In genomic region chr6:115481018-115481354, GRCm38 (mm10) we compare ENCODE assay signal across 13 mouse cellular contexts.
DNase-seq lines count a peak whose midpoint lies in the region; ATAC-seq and TF ChIP-seq lines count a peak whose summit lies in the region.
"Had no signal": no experiment of that assay in that cellular context is flagged by ENCODE, and none has a peak within 500 bp of the region (broad histone marks: within the 10 kb centered on the region; RNA-seq: fewer than 3 reads in every experiment).

No protein-coding gene starts in this region.

- TF ChIP-seq EP300 in heart, adult 2 months (IDR thresholded peaks at IDR 0.05; ENCODE audit: insufficient read depth, low read depth, low read length), result no peak

- no peak for TF ChIP-seq CTCF in heart, adult 2 months (IDR thresholded peaks at IDR 0.05)
- TF ChIP-seq CTCF in lung, embryonic 14.5 days (IDR thresholded peaks at IDR 0.05; ENCODE audit: low read depth), result no peak
- TF ChIP-seq CTCF in small intestine, adult 2 months (IDR thresholded peaks at IDR 0.05; ENCODE audit: extremely low read depth, insufficient read length, insufficient replicate concordance, low read depth, low read length), result no peak

- no peak overlapping the region for H3K4me2 ChIP-seq in lung, embryonic 14.5 days
- no peak overlapping the region for H3K4me2 ChIP-seq in liver, embryonic 12.5 days
- H3K4me2 ChIP-seq: limb, embryonic 13.5 days had no signal

- peaks cover 28% of the 10 kb centered on the region for H3K36me3 ChIP-seq in heart, adult 2 months (ENCODE audit: control insufficient read depth, insufficient read depth, low read length)
- no peaks in the 10 kb centered on the region for H3K36me3 ChIP-seq in lung, embryonic 14.5 days (ENCODE audit: insufficient read depth)
- H3K36me3 ChIP-seq in liver, embryonic 12.5 days, result no peaks in the 10 kb centered on the region
- H3K36me3 ChIP-seq in small intestine, adult 2 months (ENCODE audit: control insufficient read depth, insufficient read depth, low read length), result no peaks in the 10 kb centered on the region; the same call in 1 of the 2 replicates
- H3K36me3 ChIP-seq: forebrain, embryonic 10.5 days; limb, embryonic 13.5 days had no signal

- intact Hi-C loops in heart, adult 2 months (cut with DNase I), result no loop called here

- no peak overlapping the region for H3K4me3 ChIP-seq in heart, adult 2 months
- H3K4me3 ChIP-seq in lung, embryonic 14.5 days (ENCODE audit: low read depth, low read length), result no peak overlapping the region
- H3K4me3 ChIP-seq in liver, embryonic 12.5 days, result no peak overlapping the region
- no peak overlapping the region for H3K4me3 ChIP-seq in small intestine, adult 2 months (ENCODE audit: low read depth, low read length)
- H3K4me3 ChIP-seq: forebrain, embryonic 10.5 days; limb, embryonic 13.5 days had no signal

- no peaks in the 10 kb centered on the region for H3K79me2 ChIP-seq in heart, adult 2 months (replicated peaks; ENCODE audit: control insufficient read depth, insufficient read depth, low read length)

- no peak for TF ChIP-seq POLR2A in heart, adult 2 months (IDR thresholded peaks at IDR 0.05; ENCODE audit: insufficient read depth, low read depth, low read length)
- TF ChIP-seq POLR2A in small intestine, adult 2 months (IDR thresholded peaks at IDR 0.05; ENCODE audit: low read depth, low read length), result no peak

- ATAC-seq in lung, embryonic 14.5 days (ENCODE audit: insufficient read depth), result no peak
- no peak for ATAC-seq in liver, embryonic 12.5 days
- ATAC-seq: activated CD4-positive, CD25-positive, alpha-beta regulatory T cell, adult 4 months had no signal

- H3K27ac ChIP-seq in heart, adult 2 months, result peak overlapping the region; percentile 68
- peak overlapping the region; percentile 63; the same call in 1 of the 2 replicates for H3K27ac ChIP-seq in lung, embryonic 14.5 days (ENCODE audit: low read depth)
- peak overlapping the region; percentile 80 for H3K27ac ChIP-seq in liver, embryonic 12.5 days
- peak overlapping the region; percentile 69; the same call in 1 of the 2 replicates for H3K27ac ChIP-seq in small intestine, adult 2 months (ENCODE audit: insufficient read depth, low read depth, low read length)
- H3K27ac ChIP-seq: forebrain, embryonic 10.5 days; limb, embryonic 13.5 days had no signal

- 3% methylated on average over 1 of the region's 1 CpGs for WGBS in heart, adult 2 months
- WGBS in lung, embryonic 14.5 days, result 3% methylated on average over 1 of the region's 1 CpGs
- 16% methylated on average over 1 of the region's 1 CpGs for WGBS in liver, embryonic 12.5 days (ENCODE audit: insufficient replicate concordance)
- 7% methylated on average over 1 of the region's 1 CpGs for WGBS in small intestine, adult 2 months

- DNase-seq in heart, adult 2 months, result no peak
- DNase-seq in heart, adult 8-10 months (ENCODE audit: low spot score), result no peak
- no peak for DNase-seq in lung, embryonic 14.5 days
- no peak for DNase-seq in lung, postnatal 14 days
- DNase-seq in cerebellum, adult 11 months, result no peak
- no peak for DNase-seq in thymus, adult 18-20 months
- DNase-seq: cerebellum, adult 9-10 months; thymus, adult 2 months had no signal

- H3K4me1 ChIP-seq in heart, adult 2 months (ENCODE audit: control insufficient read depth, insufficient read depth, low read length), result peaks cover 24% of the 10 kb centered on the region
- H3K4me1 ChIP-seq in lung, embryonic 14.5 days (ENCODE audit: insufficient read depth), result peaks cover 16% of the 10 kb centered on the region
- H3K4me1 ChIP-seq in liver, embryonic 12.5 days, result peaks cover 42% of the 10 kb centered on the region
- peaks cover 26% of the 10 kb centered on the region for H3K4me1 ChIP-seq in small intestine, adult 2 months (ENCODE audit: control insufficient read depth, insufficient read depth, insufficient read length, low read length)

- H3K9ac ChIP-seq in heart, adult 2 months (ENCODE audit: low read depth, low read length), result no peak overlapping the region
- no peak overlapping the region for H3K9ac ChIP-seq in lung, embryonic 14.5 days
- no peak overlapping the region for H3K9ac ChIP-seq in liver, embryonic 12.5 days
- H3K9ac ChIP-seq: limb, embryonic 13.5 days had no signal

- no peaks in the 10 kb centered on the region for H3K9me3 ChIP-seq in lung, embryonic 14.5 days (ENCODE audit: low read depth, low read length)
- H3K9me3 ChIP-seq in liver, embryonic 12.5 days (replicated peaks), result no peaks in the 10 kb centered on the region
- H3K9me3 ChIP-seq: forebrain, embryonic 10.5 days; limb, embryonic 13.5 days had no signal

- no peaks in the 10 kb centered on the region for H3K27me3 ChIP-seq in heart, adult 2 months (ENCODE audit: control insufficient read depth, insufficient read depth, low read length)
- H3K27me3 ChIP-seq in lung, embryonic 14.5 days (ENCODE audit: insufficient read depth, low read length), result no peaks in the 10 kb centered on the region
- no peaks in the 10 kb centered on the region; the same call in 1 of the 2 replicates for H3K27me3 ChIP-seq in liver, embryonic 12.5 days (replicated peaks)
- no peaks in the 10 kb centered on the region; the same call in 1 of the 2 replicates for H3K27me3 ChIP-seq in small intestine, adult 2 months (ENCODE audit: control insufficient read depth, insufficient read depth, low read length)
